Mouse (Mus musculus) bone marrow, adult 2 months (tissue): ENCODE measurements around the gene Slc22a8.

Experiments
- CTCF ChIP-seq: fragments of 200-500 bp; IDR thresholded peaks from 2 replicates; pipeline ENCODE4 v1.5.1; 2011; ENCODE audit warnings: low read length, control low read depth; ENCODE audit not compliant: control insufficient read depth, insufficient read depth
- POLR2A ChIP-seq: fragments of 200-500 bp; IDR thresholded peaks from 2 replicates; pipeline ENCODE4 v1.6.1; 2011; ENCODE audit warnings: low read depth, mild to moderate bottlenecking, control low read depth, low read length, borderline replicate concordance; ENCODE audit not compliant: control insufficient read depth

GRCm38 (mm10) chr19:8632029-8632428 lies 41.0 kb downstream of the Slc22a8 start:
- TF ChIP-seq CTCF (no peak), POLR2A (no peak)
